Mouse (Mus musculus) kidney, postnatal 10 days (tissue): ENCODE results near the gene Igsf21.

Experiments
- DNase-seq: peaks from one replicate; pipeline ENCODE4 v3.0.0; 2021; ENCODE audit warnings: mixed read lengths

Igsf21 gene

GRCm38 (mm10) chr4:140092367-140092766 lies 154.2 kb downstream of the Igsf21 start:
- DNase-seq, result no peak

GRCm38 (mm10) chr4:140091693-140092092 lies 154.9 kb downstream of the Igsf21 start:
- no peak for DNase-seq

GRCm38 (mm10) chr4:140089676-140090075 lies 156.9 kb downstream of the Igsf21 start:
- DNase-seq, result no peak

- DNase-seq, result no peak
Observed at GRCm38 (mm10) chr4:140088711-140089440, 157.7 kb downstream of the Igsf21 start.

GRCm38 (mm10) chr4:140086192-140086591 lies 160.4 kb downstream of the Igsf21 start:
- DNase-seq, result no peak

- peak; percentile 22 for DNase-seq
Observed at GRCm38 (mm10) chr4:140084521-140085011, 162.0 kb downstream of the Igsf21 start.

- DNase-seq, result no peak
Observed at GRCm38 (mm10) chr4:140084064-140084463, 162.5 kb downstream of the Igsf21 start.

GRCm38 (mm10) chr4:140078416-140078815 lies 168.2 kb downstream of the Igsf21 start:
- no peak for DNase-seq

- no peak for DNase-seq
Observed at GRCm38 (mm10) chr4:140077615-140078014, 169.0 kb downstream of the Igsf21 start.

GRCm38 (mm10) chr4:140076852-140077563 lies 169.6 kb downstream of the Igsf21 start:
- DNase-seq, result no peak

- DNase-seq, result no peak
Observed at GRCm38 (mm10) chr4:140076428-140076827, 170.2 kb downstream of the Igsf21 start.

GRCm38 (mm10) chr4:140071047-140071446 lies 175.5 kb downstream of the Igsf21 start:
- no peak for DNase-seq

GRCm38 (mm10) chr4:140070331-140070652 lies 176.3 kb downstream of the Igsf21 start:
- DNase-seq, result no peak

- no peak for DNase-seq
Observed at GRCm38 (mm10) chr4:140069563-140070330, 176.8 kb downstream of the Igsf21 start.

GRCm38 (mm10) chr4:140068468-140068867 lies 178.1 kb downstream of the Igsf21 start:
- DNase-seq, result no peak

- DNase-seq, result no peak
Observed at GRCm38 (mm10) chr4:140066011-140066410, 180.6 kb downstream of the Igsf21 start.

GRCm38 (mm10) chr4:140063153-140063671 lies 183.4 kb downstream of the Igsf21 start:
- no peak for DNase-seq

GRCm38 (mm10) chr4:140060251-140060650 lies 186.3 kb downstream of the Igsf21 start:
- no peak for DNase-seq

GRCm38 (mm10) chr4:140053042-140053441 lies 193.5 kb downstream of the Igsf21 start:
- DNase-seq, result no peak

- DNase-seq, result no peak
Observed at GRCm38 (mm10) chr4:140052575-140052974, 194.0 kb downstream of the Igsf21 start.

GRCm38 (mm10) chr4:140047807-140048362 lies 198.7 kb downstream of the Igsf21 start:
- no peak for DNase-seq

GRCm38 (mm10) chr4:140043953-140044352 lies 202.6 kb downstream of the Igsf21 start:
- no peak for DNase-seq
